Mouse (Mus musculus) cerebellum, adult 2 months (tissue): Measurements from ENCODE around the gene Vmn2r57.

ENCODE experiments used
- CTCF ChIP-seq: fragments of 200-500 bp; IDR thresholded peaks from 2 replicates; pipeline ENCODE4 v1.5.1; 2011; ENCODE audit warnings: low read depth, mild to moderate bottlenecking, control low read depth, low read length, moderate library complexity, borderline replicate concordance; ENCODE audit not compliant: insufficient read depth
- POLR2A ChIP-seq: fragments of 200-500 bp; IDR thresholded peaks from 2 replicates; pipeline ENCODE4 v1.6.1; 2011; ENCODE audit warnings: low read length, control low read depth, borderline replicate concordance; ENCODE audit not compliant: insufficient read depth

- TF ChIP-seq CTCF (no peak), POLR2A (no peak)
These were observed 54.4 kb downstream of the Vmn2r57 start for GRCm38 (mm10) chr7:41394130-41394529.
